Mouse (Mus musculus): ENCODE results near the gene Map4k5.

- TF ChIP-seq POLR2A (IDR thresholded peaks at IDR 0.05; ENCODE audit: insufficient read depth, low read length), result no peak
- TF ChIP-seq CTCF (IDR thresholded peaks at IDR 0.05; ENCODE audit: low read depth, low read length), result no peak
Measured at GRCm38 (mm10) chr12:69853387-69853786, 39.6 kb downstream of the Map4k5 start.

Measured in ES-Bruce4 (cell line).